Comparison of ENCODE assay signal across 15 mouse cellular contexts in the genomic region with DNA sequence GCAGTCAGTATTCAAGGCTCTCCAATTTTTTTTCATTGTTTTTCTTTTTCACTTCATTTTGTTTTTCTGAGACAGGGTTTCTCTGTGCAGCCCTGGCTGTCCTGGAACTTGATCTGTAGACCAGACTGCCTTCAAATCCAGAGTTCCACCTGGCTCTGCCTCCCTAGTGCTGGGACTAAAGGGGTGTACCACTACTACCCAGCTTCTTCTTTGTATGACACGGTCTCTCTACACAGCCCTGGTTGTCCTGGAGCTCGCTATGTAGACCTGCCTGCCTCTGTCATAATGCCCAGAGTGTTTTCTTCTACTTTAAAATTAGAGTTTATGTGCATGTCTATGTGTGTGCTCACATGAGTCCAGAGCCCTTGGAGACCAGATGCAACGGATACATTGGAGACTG. TPM values are rescaled to one million over a fixed set of nuclear protein-coding genes. Genes with fewer than 3 reads are reported as not detected.
DNase-seq lines count a peak whose midpoint lies in the region; ATAC-seq and TF ChIP-seq lines count a peak whose summit lies in the region.
"Had no signal": no experiment of that assay in that cellular context is flagged by ENCODE, and none has a peak within 500 bp of the region (broad histone marks: within the 10 kb centered on the region; RNA-seq: fewer than 3 reads in every experiment).

No protein-coding gene starts in this region.

- no peak for DNase-seq in heart, adult 9 months (ENCODE audit: low spot score in 2 of 2)
- DNase-seq in kidney, adult 8-10 months: no peak
- DNase-seq in MEL (ENCODE audit: low read depth, low spot score): no peak
- no peak for DNase-seq in limb, embryonic 10.5 days (ENCODE audit: low spot score)
- DNase-seq in adrenal gland, postnatal 4 days (ENCODE audit: low spot score in 2 of 2): no peak
- DNase-seq in layer of hippocampus, postnatal 10 days (ENCODE audit: low spot score in 2 of 2): no peak
- DNase-seq: adrenal gland, adult 2 months; cerebellum, adult 11 months; gastrocnemius, postnatal 36 days; spleen, adult 18-20 months; thymus, adult 18-20 months had no signal

- H3K4me3 ChIP-seq in heart, embryonic 11.5 days (ENCODE audit: low read depth, low read length): no peak overlapping the region
- H3K4me3 ChIP-seq in kidney, embryonic 16.5 days (ENCODE audit: low read length): no peak overlapping the region
- no peak overlapping the region for H3K4me3 ChIP-seq in MEL (ENCODE audit: control insufficient read depth in 1 of 2, insufficient read depth in 1 of 2, low read depth in 2 of 2, low read length in 2 of 2)
- no peak overlapping the region for H3K4me3 ChIP-seq in limb, embryonic 10.5 days
- H3K4me3 ChIP-seq: myocyte had no signal

- H3K9me3 ChIP-seq in heart, embryonic 11.5 days (replicated peaks; ENCODE audit: control insufficient read depth, low read length): no peaks in the 10 kb centered on the region
- H3K9me3 ChIP-seq in kidney, embryonic 16.5 days (ENCODE audit: low read length): no peaks in the 10 kb centered on the region
- no peaks in the 10 kb centered on the region for H3K9me3 ChIP-seq in MEL (replicated peaks; ENCODE audit: insufficient read depth, low read length)
- H3K9me3 ChIP-seq in limb, embryonic 10.5 days (replicated peaks): no peaks in the 10 kb centered on the region

- no peak overlapping the region for H3K4me2 ChIP-seq in heart, embryonic 11.5 days
- no peak overlapping the region for H3K4me2 ChIP-seq in kidney, embryonic 16.5 days (replicated peaks; ENCODE audit: low read depth, low read length)

- peaks cover 18% of the 10 kb centered on the region for H3K4me1 ChIP-seq in heart, embryonic 11.5 days (ENCODE audit: control insufficient read depth, insufficient read depth, low read length)
- H3K4me1 ChIP-seq in kidney, embryonic 16.5 days (ENCODE audit: insufficient read depth, low read length): peaks cover 51% of the 10 kb centered on the region
- H3K4me1 ChIP-seq in MEL (ENCODE audit: control insufficient read depth in 1 of 2, insufficient read depth in 2 of 2, low read length in 2 of 2): peaks cover 25 to 37% of the 10 kb centered on the region in 2 experiments
- H3K4me1 ChIP-seq in limb, embryonic 10.5 days: peaks cover 41% of the 10 kb centered on the region

- no peak for TF ChIP-seq EP300 in MEL (IDR thresholded peaks at IDR 0.05; ENCODE audit: low read depth in 1 of 2, low read length in 2 of 2)

- 75% methylated on average over 3 of the region's 3 CpGs for WGBS in heart, embryonic 11.5 days (ENCODE audit: insufficient replicate concordance)
- WGBS in kidney, embryonic 16.5 days: 77% methylated on average over 3 of the region's 3 CpGs
- 81% methylated on average over 3 of the region's 3 CpGs for WGBS in limb, embryonic 10.5 days

- 0 out of 2 replicates have a peak overlapping the region, but pooled peaks have one; percentile 0 for H3K27ac ChIP-seq in heart, embryonic 11.5 days (ENCODE audit: low read depth, low read length)
- peak overlapping the region; percentile 83 for H3K27ac ChIP-seq in kidney, embryonic 16.5 days (ENCODE audit: low read length)
- peak overlapping the region; percentile 95 for H3K27ac ChIP-seq in MEL (ENCODE audit: control insufficient read depth, low read depth, low read length)
- peak overlapping the region; percentile 14; the same call in 1 of the 2 replicates for H3K27ac ChIP-seq in limb, embryonic 10.5 days

- H3K36me3 ChIP-seq in heart, embryonic 11.5 days (ENCODE audit: control insufficient read depth, insufficient read depth, low read length): no peaks in the 10 kb centered on the region
- no peaks in the 10 kb centered on the region for H3K36me3 ChIP-seq in kidney, embryonic 16.5 days (ENCODE audit: insufficient read depth, low read length)
- H3K36me3 ChIP-seq in MEL (ENCODE audit: control insufficient read depth in 1 of 2, insufficient read depth in 2 of 2, low read length in 2 of 2): peaks cover 0 to 35% of the 10 kb centered on the region in 2 experiments; a peak in 2 of 4 replicates
- no peaks in the 10 kb centered on the region for H3K36me3 ChIP-seq in limb, embryonic 10.5 days

- H3K9ac ChIP-seq in heart, embryonic 11.5 days (ENCODE audit: low read depth, low read length): no peak overlapping the region
- no peak overlapping the region for H3K9ac ChIP-seq in kidney, embryonic 16.5 days (replicated peaks; ENCODE audit: low read length)
- H3K9ac ChIP-seq in MEL (ENCODE audit: control insufficient read depth, low read depth, low read length, poor library complexity, severe bottlenecking): peak overlapping the region; percentile 68

- H3K79me2 ChIP-seq in MEL (ENCODE audit: control insufficient read depth, insufficient read depth, low read length, poor library complexity): no peaks in the 10 kb centered on the region; the same call in 1 of the 2 replicates

- no peaks in the 10 kb centered on the region for H3K27me3 ChIP-seq in heart, embryonic 11.5 days (ENCODE audit: control insufficient read depth, insufficient read depth, low read length)
- H3K27me3 ChIP-seq in kidney, embryonic 16.5 days (ENCODE audit: insufficient read depth, low read length): no peaks in the 10 kb centered on the region
- no peaks in the 10 kb centered on the region for H3K27me3 ChIP-seq in MEL (ENCODE audit: control insufficient read depth in 1 of 2, insufficient read depth in 2 of 2, low read length in 2 of 2)
- H3K27me3 ChIP-seq in limb, embryonic 10.5 days (ENCODE audit: low read depth, poor library complexity, severe bottlenecking): no peaks in the 10 kb centered on the region

- no peak for TF ChIP-seq CTCF in MEL (IDR thresholded peaks at IDR 0.05 in 2 of 3, conservative IDR thresholded peaks at IDR 0.05 in 1 of 3; ENCODE audit: control insufficient read depth in 1 of 3, insufficient read depth in 1 of 3, low read depth in 2 of 3, low read length in 3 of 3, poor library complexity in 1 of 3, severe bottlenecking in 1 of 3)

- TF ChIP-seq POLR2A in MEL (IDR thresholded peaks at IDR 0.05; ENCODE audit: control insufficient read depth in 1 of 2, insufficient read depth in 1 of 2, low read depth in 1 of 2, low read length in 2 of 2, poor library complexity in 1 of 2): no peak

- TF ChIP-seq RAD21 in MEL (IDR thresholded peaks at IDR 0.05; ENCODE audit: low read depth, low read length): no peak

- no peak for ATAC-seq in heart, embryonic 11.5 days (replicated peaks; ENCODE audit: insufficient number of reproducible peaks, low FRiP score, low TSS enrichment)
- no peak for ATAC-seq in kidney, embryonic 16.5 days (ENCODE audit: low FRiP score, low TSS enrichment)
- ATAC-seq: forebrain, embryonic 14.5 days had no signal

TF ChIP-seq in MEL, 35 proteins besides CTCF, POLR2A, EP300 and RAD21:
- TF ChIP-seq TAL1 (IDR thresholded peaks at IDR 0.05; ENCODE audit: low read length) (no peak), ZMIZ1 (IDR thresholded peaks at IDR 0.05; ENCODE audit: low read depth, low read length) (peak; percentile 36; the same call in 1 of the 2 replicates), NELFE (IDR thresholded peaks at IDR 0.05; ENCODE audit: low read depth, low read length) (peak; percentile 27; the same call in 1 of the 2 replicates)
TF ChIP-seq in MEL: peak in this region for 2.

RNA-seq across cellular contexts. Expression of gene Zfp217, which starts 27.3 kb away (rescaled TPM):
- polyA plus RNA-seq in heart, embryonic 11.5 days (2014; fragmentation: Nextera tagmentation; extraction: Ambion mirVana): 2.9 and 3.7 TPM in 2 replicates
- polyA plus RNA-seq in kidney, embryonic 16.5 days (2015; fragmentation: Nextera tagmentation; extraction: Ambion mirVana): 4.4 and 5.1 TPM in 2 replicates
- total RNA-seq in MEL (2012; rRNA removed): 21.7 and 29.3 TPM in 2 replicates
- polyA plus RNA-seq in MEL (2012; ENCODE audit: insufficient read depth in 1 of 2, insufficient read length in 2 of 2, low read depth in 1 of 2, low replicate concordance in 2 of 2, missing spikeins in 1 of 2): 10 to 100 TPM; 25.5 to 34.9 TPM
- polyA plus RNA-seq in limb, embryonic 10.5 days (2016; fragmentation: Nextera tagmentation; extraction: Ambion mirVana): 3.9 and 4.1 TPM in 2 replicates
- total RNA-seq in adrenal gland, postnatal 4 days (2021): 10 to 100 TPM; 34.9 to 37.9 TPM
- 1 to 10 TPM; 4.5 to 5.5 TPM for total RNA-seq in layer of hippocampus, postnatal 10 days (2021)

Comparison
In these comparisons a context has a peak if more than half of its experiments do, and no peak if none do; other contexts are left out.
1. H3K27ac ChIP-seq: peak in every context shown above with its lines; median percentile 95 in MEL; 83 in kidney, embryonic 16.5 days; 14 in limb, embryonic 10.5 days; 0 in heart, embryonic 11.5 days.